Comparison of ENCODE assay signal across 9 mouse cellular contexts in the genomic region with DNA sequence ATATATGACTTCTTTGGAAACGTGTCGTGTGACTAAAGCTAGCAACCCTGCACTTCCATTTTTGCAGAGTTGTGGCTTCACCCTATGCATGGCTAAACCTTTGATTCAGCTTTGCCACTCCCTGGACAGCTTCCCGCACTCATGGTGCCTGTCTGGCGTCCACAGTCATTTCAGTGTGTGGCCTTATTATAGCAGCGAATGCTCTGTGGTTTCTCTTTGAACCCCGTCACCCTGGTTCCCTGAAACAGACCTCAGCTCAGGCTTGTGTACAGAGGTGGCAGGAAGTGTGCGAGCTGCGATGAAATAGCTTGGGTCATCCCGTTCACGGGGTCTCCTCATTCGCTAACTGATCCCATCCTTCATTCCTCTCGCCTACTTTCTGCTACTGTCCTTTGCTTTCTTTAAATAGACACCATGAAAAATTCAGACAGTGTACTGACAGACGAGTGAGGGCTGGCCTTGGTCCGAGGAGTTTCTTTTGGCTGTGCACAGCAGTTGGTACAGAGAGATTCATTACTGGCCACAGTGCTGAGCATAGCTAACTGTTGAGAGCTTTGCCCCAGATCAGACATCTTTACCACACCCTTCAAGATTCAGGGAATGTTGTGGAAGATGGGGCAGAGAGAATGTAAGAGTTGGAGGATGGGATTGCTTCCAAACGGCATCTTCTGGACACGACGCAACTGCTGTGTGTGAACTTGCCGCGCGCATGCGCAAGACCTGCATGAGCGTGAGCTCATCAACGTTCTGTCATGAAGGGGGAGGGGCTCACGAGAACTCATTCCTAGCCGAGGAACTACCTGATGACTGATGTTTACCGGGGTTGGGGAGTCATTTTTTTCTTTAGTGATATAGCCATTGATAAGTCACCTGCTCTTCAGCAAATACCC.
DNase-seq lines count a peak whose midpoint lies in the region; ATAC-seq lines count a peak whose summit lies in the region.
"Had no signal": no experiment of that assay in that cellular context is flagged by ENCODE, and none has a peak within 500 bp of the region (broad histone marks: within the 10 kb centered on the region; RNA-seq: fewer than 3 reads in every experiment).

No protein-coding gene starts in this region.

- intact Hi-C loops in heart, postnatal 14 days (cut with DNase I) = loop anchor here (5.0 kb wide), 1 partner anchor 80 kb away; no protein-coding TSS in a partner anchor
- intact Hi-C loops in left cerebral cortex, postnatal 4 days (cut with DNase I) = no loop called here

- peak; percentile 64 for DNase-seq in heart, adult 11 months
- DNase-seq in heart, postnatal 14 days = no peak
- DNase-seq in B cell, adult 2 months = peak; percentile 48 to 51
- DNase-seq in left cerebral cortex, postnatal 4 days = no peak
- DNase-seq in ovary, postnatal 14 days (ENCODE audit: low spot score) = no peak
- DNase-seq: kidney, postnatal 10 days had no signal

- peak; percentile 60 for ATAC-seq in activated CD4-positive, CD25-positive, alpha-beta regulatory T cell, adult 4 months
- 0 out of 2 replicates have a peak, but pooled peaks have one; percentile 7 for ATAC-seq in monocyte, adult 5-6 weeks (replicated peaks; ENCODE audit: insufficient number of reproducible peaks, low FRiP score, low TSS enrichment, poor library complexity, severe bottlenecking)
- ATAC-seq in erythroblast, adult 5-6 weeks (replicated peaks; ENCODE audit: low FRiP score, poor library complexity, severe bottlenecking) = no peak

Comparison
In these comparisons a context has a peak if more than half of its experiments do, and no peak if none do; other contexts are left out.
1. DNase-seq: peak in heart, adult 11 months (single experiment) and B cell, adult 2 months (2 of 2); none in heart, postnatal 14 days (0 of 2), left cerebral cortex, postnatal 4 days (single experiment) and ovary, postnatal 14 days (single experiment).